Mouse (Mus musculus): ENCODE measurements around the gene Pigr. TPM values are rescaled to one million over a fixed set of nuclear protein-coding genes. Genes with fewer than 3 reads are reported as not detected.

The Pigr gene
- 0.01 TPM for polyA plus RNA-seq (2012; fragmentation: generic; extraction: Trizol)

GRCm38 (mm10) chr1:130826448-130826847 lies at the start of gene Pigr:
Pigr (plus strand) TSS chr1:130826684.
- Histone ChIP-seq H3K4me2 (ENCODE audit: low read depth) (no peak within 1 kb of the TSS), H3K36me3 (ENCODE audit: control insufficient read depth, insufficient read depth) (no peaks in the 10 kb centered on the region), H3ac (ENCODE audit: control insufficient read depth, insufficient read length) (no peak within 1 kb of the TSS), H3K79me2 (ENCODE audit: control insufficient read depth, insufficient read depth) (no peaks in the 10 kb centered on the region), H3K27me3 (ENCODE audit: control insufficient read depth, insufficient read depth, insufficient read length) (peaks cover 23% of the 10 kb centered on the region), H3K4me3 (no peak within 1 kb of the TSS)
- TF ChIP-seq TCF12 (IDR thresholded peaks at IDR 0.05; ENCODE audit: insufficient read depth, poor library complexity, severe bottlenecking) (no peak), TCF3 (IDR thresholded peaks at IDR 0.05; ENCODE audit: insufficient read length, low read depth) (no peak), POLR2AphosphoS2 (IDR thresholded peaks at IDR 0.05; ENCODE audit: insufficient read length, low read depth) (no peak), USF1 (IDR thresholded peaks at IDR 0.05; ENCODE audit: low read depth) (no peak), MYOD1 (IDR thresholded peaks at IDR 0.05; ENCODE audit: control insufficient read depth in 1 of 3, insufficient read length in 2 of 3, low read depth in 2 of 3) (no peak), CEBPB (IDR thresholded peaks at IDR 0.05; ENCODE audit: insufficient read depth, poor library complexity, severe bottlenecking) (no peak), MAX (IDR thresholded peaks at IDR 0.05; ENCODE audit: low read depth) (no peak), SRF (IDR thresholded peaks at IDR 0.05; ENCODE audit: control insufficient read depth, insufficient read length, low read depth) (no peak), MYOG (IDR thresholded peaks at IDR 0.05; ENCODE audit: control insufficient read depth in 1 of 3, insufficient read depth in 1 of 3, insufficient read length in 2 of 3, low read depth in 2 of 3) (no peak), E2F4 (IDR thresholded peaks at IDR 0.05; ENCODE audit: insufficient read depth) (no peak), REST (IDR thresholded peaks at IDR 0.05; ENCODE audit: insufficient read depth, insufficient read length) (no peak), POLR2A (IDR thresholded peaks at IDR 0.05; ENCODE audit: insufficient read length, low read depth) (no peak)

GRCm38 (mm10) chr1:130779867-130780266 lies 46.6 kb upstream of the Pigr start:
- Histone ChIP-seq H3K4me2 (ENCODE audit: low read depth) (no peak overlapping the region), H3K27me3 (ENCODE audit: control insufficient read depth, insufficient read depth, insufficient read length) (peaks cover 4% of the 10 kb centered on the region), H3K79me2 (ENCODE audit: control insufficient read depth, insufficient read depth) (no peaks in the 10 kb centered on the region), H3ac (ENCODE audit: control insufficient read depth, insufficient read length) (no peak overlapping the region), H3K4me3 (no peak overlapping the region), H3K36me3 (ENCODE audit: control insufficient read depth, insufficient read depth) (no peaks in the 10 kb centered on the region)
- TF ChIP-seq POLR2AphosphoS2 (IDR thresholded peaks at IDR 0.05; ENCODE audit: insufficient read length, low read depth): no peak

GRCm38 (mm10) chr1:130784054-130784453 lies 42.4 kb upstream of the Pigr start:
- no peaks in the 10 kb centered on the region for H3K36me3 ChIP-seq (ENCODE audit: control insufficient read depth, insufficient read depth)
- no peak overlapping the region for H3K4me3 ChIP-seq
- H3K27me3 ChIP-seq (ENCODE audit: control insufficient read depth, insufficient read depth, insufficient read length): peaks cover 4% of the 10 kb centered on the region
- TF ChIP-seq TCF12 (IDR thresholded peaks at IDR 0.05; ENCODE audit: insufficient read depth, poor library complexity, severe bottlenecking) (no peak), POLR2A (IDR thresholded peaks at IDR 0.05; ENCODE audit: insufficient read length, low read depth) (no peak), MYOD1 (IDR thresholded peaks at IDR 0.05; ENCODE audit: control insufficient read depth in 1 of 3, insufficient read length in 2 of 3, low read depth in 2 of 3) (no peak)
- H3ac ChIP-seq (ENCODE audit: control insufficient read depth, insufficient read length): no peak overlapping the region
- H3K4me2 ChIP-seq (ENCODE audit: low read depth): no peak overlapping the region
- no peaks in the 10 kb centered on the region for H3K79me2 ChIP-seq (ENCODE audit: control insufficient read depth, insufficient read depth)

- Histone ChIP-seq H3K27me3 (ENCODE audit: control insufficient read depth, insufficient read depth, insufficient read length) (peaks cover 4% of the 10 kb centered on the region), H3K4me3 (no peak overlapping the region), H3ac (ENCODE audit: control insufficient read depth, insufficient read length) (no peak overlapping the region), H3K4me2 (ENCODE audit: low read depth) (no peak overlapping the region), H3K36me3 (ENCODE audit: control insufficient read depth, insufficient read depth) (no peaks in the 10 kb centered on the region), H3K79me2 (ENCODE audit: control insufficient read depth, insufficient read depth) (no peaks in the 10 kb centered on the region)
- no peak for TF ChIP-seq SRF (IDR thresholded peaks at IDR 0.05; ENCODE audit: control insufficient read depth, insufficient read length, low read depth)
- TF ChIP-seq CEBPB (IDR thresholded peaks at IDR 0.05; ENCODE audit: insufficient read depth, poor library complexity, severe bottlenecking): no peak
- no peak for TF ChIP-seq POLR2A (IDR thresholded peaks at IDR 0.05; ENCODE audit: insufficient read length, low read depth)
- TF ChIP-seq TCF3 (IDR thresholded peaks at IDR 0.05; ENCODE audit: insufficient read length, low read depth): no peak
- TF ChIP-seq USF1 (IDR thresholded peaks at IDR 0.05; ENCODE audit: low read depth): no peak
- TF ChIP-seq TCF12 (IDR thresholded peaks at IDR 0.05; ENCODE audit: insufficient read depth, poor library complexity, severe bottlenecking): no peak
- TF ChIP-seq MAX (IDR thresholded peaks at IDR 0.05; ENCODE audit: low read depth): no peak
Observed at GRCm38 (mm10) chr1:130787001-130787400, 39.5 kb upstream of the Pigr start.

GRCm38 (mm10) chr1:130789512-130790451 lies 36.7 kb upstream of the Pigr start:
- no peak for TF ChIP-seq E2F4 (IDR thresholded peaks at IDR 0.05; ENCODE audit: insufficient read depth)
- no peak for TF ChIP-seq POLR2AphosphoS2 (IDR thresholded peaks at IDR 0.05; ENCODE audit: insufficient read length, low read depth)
- TF ChIP-seq MYOG (IDR thresholded peaks at IDR 0.05; ENCODE audit: control insufficient read depth in 1 of 3, insufficient read depth in 1 of 3, insufficient read length in 2 of 3, low read depth in 2 of 3): no peak
- no peak for TF ChIP-seq MAX (IDR thresholded peaks at IDR 0.05; ENCODE audit: low read depth)
- no peak for TF ChIP-seq CEBPB (IDR thresholded peaks at IDR 0.05; ENCODE audit: insufficient read depth, poor library complexity, severe bottlenecking)
- no peak for TF ChIP-seq POLR2A (IDR thresholded peaks at IDR 0.05; ENCODE audit: insufficient read length, low read depth)
- no peak for TF ChIP-seq SRF (IDR thresholded peaks at IDR 0.05; ENCODE audit: control insufficient read depth, insufficient read length, low read depth)
- TF ChIP-seq USF1 (IDR thresholded peaks at IDR 0.05; ENCODE audit: low read depth): no peak
- no peak for TF ChIP-seq MYOD1 (IDR thresholded peaks at IDR 0.05; ENCODE audit: control insufficient read depth in 1 of 3, insufficient read length in 2 of 3, low read depth in 2 of 3)
- TF ChIP-seq REST (IDR thresholded peaks at IDR 0.05; ENCODE audit: insufficient read depth, insufficient read length): no peak
- no peak for TF ChIP-seq TCF12 (IDR thresholded peaks at IDR 0.05; ENCODE audit: insufficient read depth, poor library complexity, severe bottlenecking)
- no peak for TF ChIP-seq TCF3 (IDR thresholded peaks at IDR 0.05; ENCODE audit: insufficient read length, low read depth)
- Histone ChIP-seq H3K79me2 (ENCODE audit: control insufficient read depth, insufficient read depth) (no peaks in the 10 kb centered on the region), H3ac (ENCODE audit: control insufficient read depth, insufficient read length) (no peak overlapping the region), H3K27me3 (ENCODE audit: control insufficient read depth, insufficient read depth, insufficient read length) (no peaks in the 10 kb centered on the region), H3K4me3 (no peak overlapping the region), H3K4me2 (ENCODE audit: low read depth) (no peak overlapping the region), H3K36me3 (ENCODE audit: control insufficient read depth, insufficient read depth) (no peaks in the 10 kb centered on the region)

All from myocyte (in vitro differentiated cells).